Mouse (Mus musculus) activated CD4-positive, CD25-positive, alpha-beta regulatory T cell (primary cell): Measurements from ENCODE around the gene Ndufc1. TPM values are rescaled to one million over a fixed set of nuclear protein-coding genes. Genes with fewer than 3 reads are reported as not detected.

Experiments
- polyA plus RNA-seq, 2 experiments: library from polyadenylated mRNA; unstranded; fragments of 100-300 nt; shearing (Covaris generic); gene quantifications; one replicate each; pipeline ENCODE4 v1.2.1; 2017

Ndufc1 gene
- polyA plus RNA-seq: 100 to 1,000 TPM; 210 to 213 TPM

GRCm38 (mm10) chr3:51408561-51409183 is at the start of gene Ndufc1:
Ndufc1 (minus strand) TSS chr3:51408988.

GRCm38 (mm10) chr3:51415098-51416072 is 6.6 kb upstream of the Ndufc1 start, which contains the start of gene Naa15:
Naa15 (plus strand) TSS chr3:51415148.

GRCm38 (mm10) chr3:51396219-51397068 is 12.3 kb downstream of the Ndufc1 start, which contains the start of gene Mgarp:
Mgarp (minus strand) TSS chr3:51396738.

Other genes with a start within 250 kb of the Ndufc1 start
- gene Noct, start 184.5 kb downstream of the Ndufc1 start, polyA plus RNA-seq: 10 to 100 TPM in 1 of 2 experiments, 1 to 10 TPM in 1; 9.9 to 13.1 TPM
- 10 to 100 TPM; 83.7 to 87.5 TPM for gene Elf2, start 68.3 kb downstream of the Ndufc1 start, polyA plus RNA-seq
- gene Mgarp, start 12.2 kb downstream of the Ndufc1 start, polyA plus RNA-seq: 1 to 10 TPM; 5.4 to 7.7 TPM
- gene Naa15, start 6.2 kb upstream of the Ndufc1 start, polyA plus RNA-seq: 10 to 100 TPM; 77.6 to 84.3 TPM
- 10 to 100 TPM; 24.7 to 29.8 TPM for gene Rab33b, start 74.9 kb upstream of the Ndufc1 start, polyA plus RNA-seq
- 1 to 10 TPM; 7.2 to 7.8 TPM for gene Setd7, start 151.9 kb upstream of the Ndufc1 start, polyA plus RNA-seq